Mouse (Mus musculus): ENCODE measurements at regions not wholly inside any gene's neighbourhood (a gene's known extent, or its start where the extent isn't known, plus 50 kb on each side); places are given as distances from the start of the nearest gene placed in this dataset.
A peak's percentile ranks its signal among the peaks of the same experiment; 100 is the strongest.

- no peak for DNase-seq (ENCODE audit: low spot score)
Measured at GRCm38 (mm10) chr6:126481257-126481656, 54.0 kb downstream of the Kcna5 start.

DNA sequence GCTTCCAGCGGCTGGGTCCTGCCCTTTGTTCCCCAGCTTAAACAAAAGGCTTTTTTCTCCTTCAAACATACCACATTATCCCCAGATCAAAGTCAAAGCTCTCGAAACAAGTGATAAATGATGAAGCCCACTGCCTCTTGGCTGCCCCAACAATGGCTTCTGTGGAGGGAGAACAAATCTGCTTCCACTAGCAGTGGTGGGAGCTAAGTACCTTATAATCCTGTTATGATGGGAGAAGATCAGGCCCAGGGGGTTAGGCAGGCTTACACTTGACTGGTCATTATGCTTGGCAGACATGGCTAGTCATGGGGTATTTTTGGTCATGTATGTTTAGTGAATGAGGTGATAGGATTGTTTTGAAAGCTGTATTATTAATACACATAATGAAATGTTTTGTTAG lies 57.7 kb downstream of the Kcna5 start:
- DNase-seq (ENCODE audit: low spot score) = no peak

DNA sequence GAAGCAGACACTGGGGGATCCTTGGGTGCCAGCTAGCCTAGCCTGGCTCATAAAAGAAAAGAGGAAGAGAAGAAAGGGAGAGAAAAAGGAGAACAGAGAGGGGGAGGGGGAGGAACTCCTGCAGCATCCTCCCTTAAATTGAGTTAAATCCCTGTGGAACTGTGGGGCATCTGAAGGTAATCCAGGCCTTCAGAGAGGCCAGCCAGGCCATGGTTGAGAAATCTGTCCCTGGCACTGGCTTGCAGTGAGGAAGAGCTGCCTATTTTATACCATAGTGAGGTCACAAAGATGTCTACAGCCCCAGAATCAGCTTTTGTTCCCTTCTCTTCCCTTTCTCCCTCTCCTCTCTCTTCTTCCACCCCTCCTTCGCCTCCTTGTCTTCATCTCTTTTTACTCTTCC lies 58.5 kb downstream of the Kcna5 start:
- no peak for DNase-seq (ENCODE audit: low spot score)

- no peak for DNase-seq (ENCODE audit: low spot score)
Measured at GRCm38 (mm10) chr6:126475555-126475954, 59.7 kb downstream of the Kcna5 start.

GRCm38 (mm10) chr6:126453751-126454150 lies 81.5 kb downstream of the Kcna5 start:
- peak; percentile 12 for DNase-seq (ENCODE audit: low spot score)

- DNase-seq (ENCODE audit: low spot score) = no peak
Measured at GRCm38 (mm10) chr6:126445519-126445918, 89.7 kb downstream of the Kcna5 start.

- DNase-seq (ENCODE audit: low spot score) = no peak
Measured at GRCm38 (mm10) chr6:126440254-126440653, 95.0 kb downstream of the Kcna5 start.

DNA sequence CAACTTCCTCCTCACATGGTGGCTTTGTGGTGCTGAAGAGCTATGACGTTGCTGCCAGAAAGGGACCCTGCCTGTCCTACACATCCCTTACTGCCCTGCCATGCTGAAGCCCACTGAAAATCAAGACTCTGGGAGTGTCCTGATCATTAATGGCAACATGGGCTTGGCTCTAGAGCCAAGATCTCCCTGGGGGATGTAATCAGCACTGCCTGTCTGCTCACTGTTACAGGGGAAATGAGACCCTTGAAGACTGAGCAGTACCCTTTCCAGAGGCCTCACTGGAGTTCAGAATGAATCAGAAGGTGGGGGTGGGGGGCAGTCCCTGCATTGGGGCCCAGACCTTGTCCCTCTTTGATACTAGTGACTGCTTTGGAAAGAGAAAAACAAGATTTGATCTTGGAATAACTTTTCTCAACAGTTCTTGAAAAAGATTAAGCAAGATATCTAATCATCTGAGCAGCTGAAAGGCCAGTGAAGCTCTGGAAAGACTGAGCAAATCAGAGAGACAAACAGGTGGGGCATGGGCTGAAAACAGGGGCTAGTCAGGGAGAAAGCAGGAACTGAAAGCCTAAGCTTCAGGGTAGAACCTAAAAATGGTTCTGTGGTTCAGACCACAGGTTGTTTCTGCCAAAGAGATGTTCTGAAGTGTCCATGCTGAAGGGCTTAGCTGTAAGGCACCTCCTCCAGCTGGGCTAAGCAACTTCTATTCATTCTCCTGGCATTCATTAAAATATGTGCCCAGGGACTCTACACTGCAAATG lies 97.1 kb downstream of the Kcna5 start:
- DNase-seq (ENCODE audit: low spot score) = no peak

DNA sequence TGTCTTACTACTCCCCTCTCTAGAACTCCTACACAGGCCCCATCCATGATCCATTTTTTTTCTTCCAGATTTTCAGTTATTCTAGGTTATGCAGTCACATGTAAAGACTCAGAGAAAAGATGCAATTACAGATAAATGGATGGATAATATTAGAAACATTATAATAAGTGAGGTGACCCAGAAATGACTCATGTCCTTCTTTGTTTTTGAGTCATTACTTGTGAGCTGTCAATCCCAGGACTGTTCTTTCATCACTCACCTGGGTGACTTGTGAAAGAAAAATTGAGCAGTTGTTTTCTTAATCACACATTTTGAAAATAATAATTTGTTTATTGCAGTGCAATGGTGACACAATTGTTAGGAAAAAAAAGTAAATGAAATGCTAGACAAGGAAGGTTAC lies 108.0 kb downstream of the Kcna5 start:
- DNase-seq (ENCODE audit: low spot score) = no peak

GRCm38 (mm10) chr6:126405736-126406135 lies 129.5 kb downstream of the Kcna5 start:
- DNase-seq (ENCODE audit: low spot score) = no peak

GRCm38 (mm10) chr6:126404331-126405070 lies 130.7 kb downstream of the Kcna5 start:
- no peak for DNase-seq (ENCODE audit: low spot score)

DNA sequence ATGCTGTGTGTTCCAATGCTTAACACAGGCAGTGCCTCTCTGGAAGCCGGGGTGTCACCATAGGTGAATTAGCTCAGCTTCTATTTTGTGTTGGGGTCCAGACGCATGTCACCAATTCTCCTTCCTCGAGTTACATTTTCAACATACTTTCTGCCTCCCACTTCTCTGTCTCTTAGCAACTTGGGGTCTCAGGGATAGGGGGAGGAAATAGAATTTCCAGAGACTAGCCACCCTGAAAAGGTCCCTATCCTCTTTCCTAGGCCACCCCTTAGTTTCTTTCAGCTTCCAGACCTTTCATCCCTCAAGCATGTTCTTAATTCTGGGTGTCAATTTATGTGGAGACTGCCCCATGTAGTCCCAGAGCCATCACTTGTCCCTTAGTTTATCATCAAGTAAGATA lies 135.6 kb downstream of the Kcna5 start:
- no peak for DNase-seq (ENCODE audit: low spot score)

DNA sequence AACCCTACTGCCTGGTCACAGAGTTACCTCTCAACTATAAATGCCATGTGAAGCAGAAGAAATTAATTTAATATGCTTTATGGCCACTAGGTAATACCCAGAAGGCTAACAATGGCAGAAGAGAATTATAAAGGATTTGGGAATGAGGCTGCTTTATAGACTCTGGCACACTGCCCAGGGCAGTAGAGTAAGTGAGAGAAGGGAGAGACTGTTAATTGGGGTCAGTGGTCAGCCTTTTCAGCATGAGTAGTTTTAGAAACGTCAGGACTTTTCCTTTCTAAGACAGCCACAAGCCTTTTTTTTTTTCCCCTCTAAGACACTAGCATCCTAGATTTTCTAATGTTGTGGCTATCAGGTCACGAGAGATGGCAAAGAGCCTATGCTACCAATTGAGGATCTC lies 136.6 kb downstream of the Kcna5 start:
- DNase-seq (ENCODE audit: low spot score) = no peak

DNA sequence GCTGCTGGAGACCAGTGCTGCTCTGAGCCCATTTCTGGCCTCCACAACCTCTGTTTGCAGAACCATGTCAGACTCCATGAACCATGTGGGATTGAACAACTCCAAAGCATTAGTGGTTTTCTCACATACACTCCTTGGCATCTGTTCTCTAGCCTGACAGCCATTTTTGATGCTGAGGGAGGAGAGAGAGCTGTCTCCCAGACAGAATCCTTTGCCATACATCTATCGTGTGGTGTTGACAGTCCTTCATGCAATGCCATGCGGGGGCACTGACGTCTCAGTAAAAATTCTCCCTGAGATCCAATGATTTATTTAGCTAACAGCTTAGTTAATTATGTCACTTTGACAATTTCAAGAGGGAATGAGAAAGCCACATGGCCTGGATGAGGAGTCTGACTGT lies 140.2 kb downstream of the Kcna5 start:
- no peak for DNase-seq (ENCODE audit: low spot score)

GRCm38 (mm10) chr6:126394111-126394809 lies 141.0 kb downstream of the Kcna5 start:
- DNase-seq (ENCODE audit: low spot score) = no peak

DNA sequence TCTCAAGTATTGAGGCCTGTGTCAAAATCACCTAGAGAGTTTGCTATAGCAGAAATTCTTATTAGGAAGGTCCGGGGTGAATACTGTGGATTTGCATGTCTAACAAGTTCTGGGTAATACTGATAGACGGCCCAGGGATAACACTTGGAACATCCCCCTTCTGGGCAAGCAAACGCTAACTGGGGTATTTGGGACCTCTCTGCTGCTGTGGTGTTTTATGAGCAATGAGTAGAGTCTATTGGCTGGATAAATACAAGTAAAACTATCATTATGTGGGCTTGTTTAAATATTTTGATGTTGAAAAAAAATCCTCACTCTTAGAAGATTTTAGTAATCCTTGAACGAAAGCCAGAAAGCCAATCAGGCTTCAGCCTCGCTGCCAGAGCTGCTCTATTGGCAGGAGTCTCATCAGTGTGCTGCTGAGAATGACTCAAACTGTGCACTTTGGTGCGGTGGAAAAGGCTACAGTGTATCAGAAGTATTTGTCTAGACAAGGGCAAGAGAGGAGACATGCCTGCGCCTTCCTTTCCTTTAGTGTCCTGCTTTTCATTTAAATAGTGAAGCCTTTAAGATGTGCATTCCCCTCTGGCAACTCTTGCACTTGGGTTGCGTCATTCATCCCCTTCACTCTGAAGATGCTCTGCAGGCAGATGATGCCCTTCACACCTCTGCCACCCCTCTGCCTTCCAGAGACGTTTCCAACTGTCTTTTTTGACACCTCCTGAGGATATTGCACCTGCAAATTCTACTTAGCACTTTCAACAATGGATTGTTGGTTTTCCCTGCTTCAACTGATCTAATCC lies 150.8 kb downstream of the Kcna5 start:
- no peak for DNase-seq (ENCODE audit: low spot score)

- no peak for DNase-seq (ENCODE audit: low spot score)
Measured at GRCm38 (mm10) chr6:126377216-126377615, 158.0 kb downstream of the Kcna5 start.

DNA sequence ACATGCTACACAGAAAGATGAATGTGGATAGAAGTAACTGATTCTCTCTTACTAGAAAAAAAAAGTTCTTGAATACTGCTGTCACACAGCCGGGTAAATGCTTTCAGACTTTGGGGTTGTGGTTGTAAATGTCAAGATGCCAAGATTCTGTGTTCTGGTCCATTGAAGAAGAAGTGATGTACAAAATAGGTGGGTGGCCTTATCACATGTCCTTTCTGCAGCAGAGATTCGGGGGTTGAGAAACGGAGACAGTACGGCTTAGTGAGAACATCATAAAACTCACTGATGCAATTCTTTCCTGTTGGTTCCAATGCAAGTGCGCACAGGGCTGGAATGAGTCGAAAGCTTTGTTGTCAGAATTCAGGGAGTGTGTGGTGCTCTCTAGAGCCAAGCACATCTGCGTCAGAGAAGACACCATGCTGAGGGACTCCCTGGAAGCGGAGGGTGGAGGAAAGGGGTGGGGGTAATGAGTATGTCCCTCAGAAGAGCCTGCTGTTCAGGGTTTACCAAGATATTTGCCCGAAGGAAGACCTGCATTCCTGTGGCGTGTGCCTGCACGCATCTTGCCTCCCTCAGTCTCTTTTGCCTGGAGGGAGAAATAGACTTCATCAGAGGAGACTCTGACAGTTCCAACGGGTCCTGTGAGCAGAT lies 160.1 kb downstream of the Kcna5 start:
- no peak for DNase-seq (ENCODE audit: low spot score)

DNA sequence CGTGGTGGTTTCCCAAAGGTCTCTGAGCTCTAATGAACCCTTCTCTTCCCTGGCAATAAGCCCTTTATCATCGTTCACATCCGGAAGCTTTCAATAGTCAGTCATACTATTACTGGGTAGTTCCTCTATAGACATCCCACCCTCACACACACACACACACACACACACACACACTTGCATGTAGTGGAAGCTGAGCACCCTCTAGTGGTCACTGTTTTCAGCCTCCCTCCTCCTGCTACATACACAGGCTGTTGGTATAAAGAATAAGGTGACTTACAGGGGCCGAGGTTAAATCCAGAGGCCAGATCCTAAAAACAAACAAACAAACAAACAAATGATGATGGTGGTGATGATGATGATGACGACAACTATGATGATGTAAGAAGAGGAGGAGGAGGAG lies 163.2 kb downstream of the Kcna5 start:
- no peak for DNase-seq (ENCODE audit: low spot score)

DNA sequence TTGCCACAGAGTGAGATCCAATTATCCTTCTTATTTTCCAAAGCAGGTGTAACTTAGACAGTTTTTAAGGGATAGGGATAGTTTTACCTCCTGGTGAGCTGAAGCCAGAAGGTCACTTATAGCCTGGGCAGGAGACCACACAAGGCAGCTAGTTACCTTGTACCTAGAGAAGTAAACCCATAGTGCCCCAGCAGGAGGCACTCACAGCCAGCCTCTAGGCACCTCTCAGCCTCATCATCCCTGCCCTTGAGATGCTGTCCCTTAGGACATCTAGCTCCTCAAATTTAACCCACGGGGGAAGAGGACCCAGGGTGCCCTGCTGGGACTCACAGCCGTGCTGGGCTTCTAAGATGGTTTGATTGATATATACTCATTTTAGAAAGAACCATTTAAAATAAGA lies 163.7 kb downstream of the Kcna5 start:
- no peak for DNase-seq (ENCODE audit: low spot score)

DNA sequence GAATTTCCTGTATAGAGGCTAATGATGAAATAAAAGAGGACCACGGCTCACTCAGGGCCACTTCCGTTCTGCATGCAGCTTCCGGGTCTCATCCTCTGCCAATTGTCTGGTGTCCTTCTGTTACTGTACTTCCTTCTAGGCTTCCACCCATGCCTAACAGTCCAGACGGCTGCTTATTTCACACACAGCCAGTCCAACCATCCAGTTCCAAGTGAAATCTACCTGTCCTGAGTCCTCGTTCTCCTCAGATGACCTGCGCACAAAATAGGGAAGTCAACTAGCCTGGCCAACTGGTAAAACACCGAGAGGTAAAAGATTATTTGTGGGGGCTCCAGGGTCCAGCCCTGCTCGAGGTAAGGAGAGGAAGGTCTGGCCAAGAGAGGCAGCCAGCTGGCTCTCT lies 169.7 kb downstream of the Kcna5 start:
- no peak for DNase-seq (ENCODE audit: low spot score)

GRCm38 (mm10) chr6:126362331-126362730 lies 172.9 kb downstream of the Kcna5 start:
- no peak for DNase-seq (ENCODE audit: low spot score)
